Mouse (Mus musculus) C2C12 (cell line): ENCODE data around the gene Esrra.

Experiments
- CEBPB ChIP-seq: IDR thresholded peaks from one replicate; pipeline ENCODE4 v1.6.1; 2011; ENCODE audit warnings: low read depth, mild to moderate bottlenecking, control low read depth, moderate library complexity
- CTCF ChIP-seq: IDR thresholded peaks from one replicate; pipeline ENCODE4 v1.5.1; 2011; ENCODE audit not compliant: control insufficient read depth, insufficient read depth, insufficient read length
- MYOD1 ChIP-seq: IDR thresholded peaks from one replicate; pipeline ENCODE4 v1.6.1; 2011; ENCODE audit warnings: low read depth; ENCODE audit not compliant: control insufficient read depth, insufficient read length
- MYOG ChIP-seq: IDR thresholded peaks from one replicate; pipeline ENCODE4 v1.6.1; 2011; ENCODE audit not compliant: control insufficient read depth, insufficient read length; ENCODE audit errors: extremely low read depth
- USF1 ChIP-seq: IDR thresholded peaks from one replicate; pipeline ENCODE4 v1.6.1; 2011; ENCODE audit warnings: low read depth, mild to moderate bottlenecking, control low read depth, moderate library complexity

DNA sequence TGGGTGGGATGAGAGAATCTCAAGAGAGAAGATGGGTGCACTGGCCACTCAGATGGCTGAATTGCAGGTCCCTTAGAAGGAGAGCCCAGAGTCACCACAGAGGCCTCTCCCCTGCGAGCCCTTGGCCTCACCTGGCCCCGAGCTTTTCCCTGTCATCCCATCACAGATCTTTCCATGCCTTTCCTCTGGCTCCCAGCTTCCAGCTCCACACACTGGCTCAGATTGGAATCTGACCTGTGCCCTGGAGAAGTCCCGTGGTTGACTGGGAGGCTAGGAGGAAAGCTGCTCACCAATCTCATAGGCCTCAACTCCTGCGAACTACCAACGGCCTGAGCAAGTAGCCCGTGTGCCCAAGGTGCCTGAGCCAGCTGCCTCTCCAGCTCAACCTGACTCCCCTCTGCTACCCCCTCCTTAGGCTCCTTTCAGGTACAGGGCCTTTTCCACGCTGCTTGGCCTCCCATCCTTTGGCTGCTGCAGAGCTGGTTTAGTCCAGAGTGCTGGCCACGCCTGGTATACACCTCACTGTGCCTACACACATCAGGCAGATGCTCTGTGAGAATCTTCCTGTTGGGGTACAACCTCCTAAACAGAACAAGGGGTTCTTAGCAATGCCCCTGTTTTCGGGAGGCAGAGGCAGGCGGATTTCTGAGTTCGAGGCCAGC, 16.0 kb downstream of the Esrra start:
- TF ChIP-seq CTCF (no peak), MYOG (no peak), CEBPB (no peak), MYOD1 (no peak), USF1 (no peak)
